Mouse (Mus musculus) regulatory T cell (primary cell): Measurements from ENCODE around the gene Ppa2.

Experiments
- in situ Hi-C: fragments of 300-600 bp; cut with MboI, MseI; formaldehyde crosslinking; loops from one replicate; pipeline ENCODE4 v1.15.1; 2025; ENCODE audit warnings: high pct_unique_total_duplicates

Ppa2 gene

DNA sequence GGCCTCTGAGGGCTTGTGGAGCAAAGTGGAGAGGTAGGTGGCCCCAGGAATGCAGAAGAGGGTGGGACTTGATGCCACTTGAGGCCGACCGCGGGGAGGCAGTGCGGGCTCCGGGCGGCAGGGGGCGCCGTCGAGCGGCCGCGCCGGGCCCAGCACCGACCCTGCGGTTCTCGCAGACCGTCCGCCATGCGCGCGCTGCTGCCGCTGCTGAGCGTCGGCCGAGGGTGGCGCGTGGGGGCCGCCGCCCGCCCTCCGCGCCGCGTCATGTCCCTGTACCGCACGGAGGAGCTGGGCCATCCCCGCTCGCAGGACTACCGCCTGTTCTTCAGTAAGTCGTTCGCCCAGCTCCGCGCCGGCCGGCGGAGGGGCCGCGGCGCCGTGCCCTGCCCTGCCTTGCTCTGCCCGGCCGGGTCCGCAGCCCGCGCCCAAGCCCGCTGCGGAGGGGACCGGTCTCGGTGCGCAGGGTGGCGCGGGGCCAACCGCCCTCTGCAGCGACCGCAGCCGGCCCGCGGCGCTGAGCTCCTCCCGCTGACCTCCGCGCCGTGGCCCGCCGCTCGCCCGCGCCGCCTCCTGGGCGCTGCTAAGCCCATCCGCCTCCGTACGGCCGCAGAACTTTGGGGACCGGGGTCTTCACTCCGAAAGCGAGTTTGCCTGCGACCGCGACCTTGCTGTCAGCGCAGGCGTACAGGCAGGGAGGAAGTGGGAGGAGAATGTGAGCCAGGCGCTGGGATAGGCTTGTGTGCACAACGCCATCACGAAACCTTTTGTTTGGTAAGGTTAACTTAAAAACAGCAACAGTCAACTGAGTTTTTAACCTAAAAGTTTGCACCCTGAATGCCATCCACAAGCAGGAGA, at the start of gene Ppa2:
Ppa2 (plus strand) TSS at position 157 of the 855 bp plus-strand sequence.
- in situ Hi-C loops = loop anchor here (10.0 kb wide), 1 partner anchor 445 kb away; no protein-coding TSS in a partner anchor

DNA sequence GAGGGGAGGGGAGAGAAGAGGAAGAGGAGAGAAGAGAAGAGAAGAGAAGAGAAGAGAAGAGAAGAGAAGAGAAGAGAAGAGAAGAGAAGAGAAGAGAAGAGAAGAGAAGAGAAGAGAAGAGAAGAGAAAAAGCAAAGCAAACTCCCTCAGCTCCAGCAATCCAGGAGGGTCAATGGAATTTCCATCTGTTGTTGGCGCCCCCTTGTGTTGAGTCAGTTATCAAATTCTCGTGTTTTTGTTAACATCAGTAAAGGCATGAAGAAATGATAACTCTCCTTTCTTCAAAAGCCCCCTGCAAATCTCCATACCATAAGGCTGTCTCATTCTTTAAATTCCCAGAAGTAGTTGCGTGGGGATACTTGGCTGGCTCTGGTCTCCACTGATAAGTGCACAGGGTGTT, 38.0 kb upstream of the Ppa2 start:
- in situ Hi-C loops = loop anchor here (10.0 kb wide), 1 partner anchor 547 kb away; no protein-coding TSS in a partner anchor

GRCm38 (mm10) chr3:133284587-133284986, 25.3 kb upstream of the Ppa2 start:
- in situ Hi-C loops = no loop called here

- in situ Hi-C loops = no loop called here
Measured at GRCm38 (mm10) chr3:133288795-133289194, 21.1 kb upstream of the Ppa2 start.

DNA sequence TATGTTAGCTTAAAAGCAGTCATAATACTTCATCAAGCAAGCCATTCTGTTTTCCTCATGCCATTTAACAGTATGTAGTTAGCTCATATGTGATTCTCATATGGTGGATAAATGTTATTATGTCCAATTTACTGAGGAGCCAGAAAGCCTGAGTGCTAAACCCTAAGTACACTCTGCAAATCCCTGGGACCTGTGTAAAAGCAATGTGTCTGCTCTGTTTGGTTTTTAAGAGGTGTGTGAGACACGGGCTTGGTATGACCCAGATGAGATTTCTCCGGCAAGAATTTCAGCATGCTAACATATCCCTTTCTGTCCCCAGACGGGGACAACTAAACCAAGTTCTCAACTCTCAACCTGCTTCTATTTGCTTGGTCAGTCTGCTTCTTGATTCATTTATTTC, 5.6 kb upstream of the Ppa2 start:
- in situ Hi-C loops = no loop called here

GRCm38 (mm10) chr3:133308361-133308760, 1.5 kb upstream of the Ppa2 start:
- in situ Hi-C loops = no loop called here

DNA sequence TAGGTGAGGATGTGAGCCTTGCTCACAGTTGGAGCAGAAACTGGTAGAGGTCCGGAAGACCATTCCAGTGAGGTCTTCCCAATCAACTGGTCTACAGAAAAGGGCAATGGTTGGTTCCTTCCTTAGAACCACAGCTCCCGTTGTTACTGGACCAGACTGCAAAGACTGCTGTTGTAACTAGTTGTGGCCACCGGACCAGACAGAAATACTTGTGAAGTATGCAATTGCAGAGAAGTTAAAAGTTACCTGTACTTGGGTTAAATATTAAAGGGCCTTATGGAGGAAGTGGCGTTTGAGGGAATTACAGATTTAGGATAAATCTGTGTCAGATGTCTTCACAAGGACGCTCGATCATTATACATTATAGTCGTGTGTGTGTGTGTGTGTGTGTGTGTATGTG, 551 bp upstream of the Ppa2 start:
- in situ Hi-C loops = no loop called here

DNA sequence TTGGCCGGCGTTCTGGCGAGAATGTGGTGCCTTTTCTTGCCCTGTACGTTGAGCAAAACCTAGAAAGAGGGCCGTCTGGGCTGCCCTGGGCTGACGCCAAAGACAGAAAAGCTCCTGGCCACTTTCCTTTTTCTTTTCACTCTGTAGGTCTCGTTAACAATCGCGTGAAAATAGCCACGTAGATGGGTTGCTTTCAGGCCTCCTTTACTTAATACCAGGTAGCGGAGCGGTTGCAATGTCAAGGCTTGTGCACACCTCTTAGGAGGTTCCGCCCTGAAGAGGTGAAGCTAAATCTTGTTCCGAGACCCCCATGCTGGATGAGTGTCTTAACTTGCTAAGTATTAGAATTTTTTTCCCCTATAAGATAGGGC, 884 bp downstream of the Ppa2 start:
- in situ Hi-C loops = loop anchor here (10.0 kb wide), 1 partner anchor 444 kb away; no protein-coding TSS in a partner anchor

DNA sequence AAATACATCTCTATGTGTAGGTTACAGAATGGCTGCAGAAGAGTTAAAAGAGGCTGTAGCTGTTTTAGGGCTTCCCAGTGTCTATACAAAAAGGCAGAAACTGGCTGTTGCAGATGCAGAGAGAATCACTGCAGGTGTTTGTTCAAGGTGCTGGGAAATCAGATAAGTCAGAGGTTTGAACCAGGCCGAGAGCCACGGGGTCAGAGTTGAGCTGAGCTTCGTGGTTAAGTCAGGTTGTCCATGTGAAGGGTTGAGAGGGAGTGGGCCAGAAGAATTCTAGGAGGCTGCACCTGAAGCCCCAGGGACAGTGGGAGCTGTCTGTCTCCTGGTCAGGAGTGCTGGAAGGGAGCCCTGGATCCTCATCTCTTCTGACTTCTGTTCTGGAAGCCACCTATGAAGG, 2.4 kb downstream of the Ppa2 start:
- in situ Hi-C loops = loop anchor here (10.0 kb wide), 1 partner anchor 442 kb away; no protein-coding TSS in a partner anchor

DNA sequence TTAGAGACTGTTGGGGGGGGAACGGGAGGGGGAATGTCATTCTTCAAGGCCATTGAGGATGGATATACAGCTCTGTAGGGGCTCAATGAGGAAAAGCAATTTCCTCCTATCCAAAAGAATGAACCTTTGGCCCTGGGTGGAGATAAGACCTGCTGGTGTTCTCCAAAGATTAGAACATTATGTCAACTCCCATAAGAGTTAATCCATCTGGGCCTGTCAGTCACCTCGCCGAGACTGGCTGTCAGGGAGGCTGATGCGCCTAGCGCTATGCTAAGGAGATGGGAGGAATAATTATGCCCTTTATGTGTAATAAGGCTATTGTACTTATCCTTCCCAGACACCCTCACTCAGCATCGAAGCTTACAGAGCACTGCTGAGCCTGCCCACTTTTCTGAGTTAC, 2.9 kb downstream of the Ppa2 start:
- in situ Hi-C loops = loop anchor here (10.0 kb wide), 1 partner anchor 442 kb away; no protein-coding TSS in a partner anchor

DNA sequence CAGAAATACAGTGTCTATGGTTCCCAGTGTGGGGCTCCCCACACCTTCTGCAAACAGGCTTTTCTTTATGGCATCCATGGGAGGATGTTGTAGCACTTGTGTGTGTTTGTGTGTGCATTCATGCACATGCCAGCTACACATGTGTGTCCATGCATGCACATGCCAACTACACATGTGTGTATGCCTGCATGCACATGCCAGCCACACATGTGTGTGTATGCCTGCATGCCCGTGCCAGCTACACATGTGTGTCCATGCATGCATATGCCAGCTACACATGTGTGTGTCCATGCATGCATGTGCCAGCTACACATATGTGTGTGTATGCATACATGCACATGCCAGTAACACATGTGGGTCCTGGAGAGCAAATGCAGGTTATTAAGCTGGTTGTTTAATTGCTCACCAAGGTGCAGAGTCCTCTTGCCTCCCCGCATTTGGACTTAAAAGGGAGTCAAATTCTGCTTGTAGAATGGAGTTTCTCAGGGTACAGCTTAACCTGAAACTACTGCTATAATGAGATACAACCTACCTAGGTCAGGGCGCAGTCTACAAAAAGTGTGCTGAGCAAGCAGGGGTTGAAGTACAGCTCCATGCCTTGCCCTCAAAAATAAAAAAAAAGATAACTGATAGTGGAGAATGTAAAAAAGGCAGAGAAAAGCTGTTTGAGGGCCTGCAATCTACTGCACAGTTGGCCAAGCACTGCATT, 3.7 kb downstream of the Ppa2 start:
- in situ Hi-C loops = loop anchor here (10.0 kb wide), 1 partner anchor 441 kb away; no protein-coding TSS in a partner anchor

DNA sequence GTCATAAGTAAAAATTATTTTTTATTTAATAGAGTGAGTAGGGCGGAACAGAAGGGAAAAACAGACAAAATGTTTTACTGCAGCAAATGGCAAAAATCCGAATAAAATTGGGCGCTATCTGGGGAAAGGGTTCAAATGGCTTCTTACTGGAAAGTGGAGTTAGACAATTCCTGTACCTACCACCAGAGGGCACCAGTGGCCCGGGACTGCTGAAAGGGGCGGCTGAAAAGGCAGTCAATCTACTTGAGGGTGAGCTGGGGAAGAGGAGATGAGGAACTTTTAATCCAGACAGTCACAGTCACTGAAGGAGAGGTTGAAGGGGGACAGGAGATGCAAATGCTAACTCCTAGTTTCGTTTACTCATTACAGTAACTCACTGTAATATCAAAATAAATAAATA, 4.6 kb downstream of the Ppa2 start:
- in situ Hi-C loops = loop anchor here (10.0 kb wide), 1 partner anchor 440 kb away; no protein-coding TSS in a partner anchor

- in situ Hi-C loops = loop anchor here (10.0 kb wide), 1 partner anchor 440 kb away; no protein-coding TSS in a partner anchor
Measured at GRCm38 (mm10) chr3:133315011-133315410, 5.1 kb downstream of the Ppa2 start.

GRCm38 (mm10) chr3:133315647-133316046, 5.7 kb downstream of the Ppa2 start:
- in situ Hi-C loops = loop anchor here (10.0 kb wide), 1 partner anchor 439 kb away; no protein-coding TSS in a partner anchor

- in situ Hi-C loops = loop anchor here (10.0 kb wide), 1 partner anchor 437 kb away; no protein-coding TSS in a partner anchor
Measured at GRCm38 (mm10) chr3:133317845-133318244, 7.9 kb downstream of the Ppa2 start.

DNA sequence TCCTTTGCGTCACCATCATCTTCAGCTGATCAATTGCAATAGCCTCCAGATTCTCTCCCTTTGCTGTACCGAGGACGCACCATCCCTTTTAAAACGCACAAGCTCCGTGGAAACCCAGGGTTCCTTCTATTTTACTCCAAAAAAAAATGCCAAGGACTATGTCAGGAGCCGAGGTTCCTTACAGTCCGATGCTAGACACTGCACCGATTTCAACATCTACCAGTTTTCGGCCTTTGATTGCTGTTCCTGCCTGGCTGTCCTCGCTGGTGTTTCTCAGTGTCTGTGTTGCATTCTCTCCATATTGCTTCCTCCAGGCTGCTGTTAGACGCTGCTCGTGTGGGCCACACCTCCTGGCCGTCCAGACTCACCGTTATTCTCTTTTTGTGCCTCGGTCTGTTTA, 8.7 kb downstream of the Ppa2 start:
- in situ Hi-C loops = loop anchor here (10.0 kb wide), 1 partner anchor 436 kb away; no protein-coding TSS in a partner anchor

GRCm38 (mm10) chr3:133319795-133320194, 9.9 kb downstream of the Ppa2 start:
- in situ Hi-C loops = loop anchor here (10.0 kb wide), 1 partner anchor 435 kb away; no protein-coding TSS in a partner anchor

- in situ Hi-C loops = no loop called here
Measured at GRCm38 (mm10) chr3:133320313-133320712, 10.4 kb downstream of the Ppa2 start.

DNA sequence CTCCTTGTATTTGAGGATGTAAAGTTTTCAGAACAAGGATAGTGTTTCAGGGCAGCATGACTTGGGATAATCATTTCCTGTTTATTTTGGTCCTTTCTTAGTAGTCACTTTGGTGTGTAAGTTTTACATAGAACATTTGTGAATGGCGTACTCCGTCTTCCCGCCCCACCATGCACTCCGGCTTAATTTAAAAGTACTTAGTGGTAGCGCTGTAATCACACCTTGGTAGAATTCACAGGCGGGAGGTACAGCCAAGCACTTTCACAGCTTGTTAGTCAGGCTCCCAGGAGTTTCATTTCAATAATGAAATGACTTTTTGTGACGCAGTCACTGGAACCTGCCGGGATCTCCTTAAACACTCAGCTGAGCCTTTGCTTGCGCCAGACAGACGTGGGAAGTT, 12.0 kb downstream of the Ppa2 start:
- in situ Hi-C loops = no loop called here

DNA sequence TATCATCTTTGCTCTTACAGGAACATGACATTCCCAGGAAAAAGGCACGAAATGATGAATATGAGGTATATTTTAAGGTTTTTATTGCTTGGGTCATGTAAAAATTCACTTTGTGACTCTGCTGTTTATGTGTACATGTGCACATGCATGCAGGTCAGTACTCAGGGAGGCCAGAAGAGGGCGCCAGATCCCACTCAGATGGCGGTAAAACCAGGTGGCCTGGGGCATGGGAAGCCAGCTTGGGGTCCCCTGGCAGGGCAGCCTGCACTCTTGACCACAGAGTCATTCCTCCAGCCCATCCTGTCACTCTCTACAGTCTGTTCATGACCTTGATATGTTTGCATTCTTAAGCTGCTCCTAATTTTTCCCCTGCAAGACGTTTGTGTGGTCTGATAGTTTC, 12.6 kb downstream of the Ppa2 start:
- in situ Hi-C loops = no loop called here

DNA sequence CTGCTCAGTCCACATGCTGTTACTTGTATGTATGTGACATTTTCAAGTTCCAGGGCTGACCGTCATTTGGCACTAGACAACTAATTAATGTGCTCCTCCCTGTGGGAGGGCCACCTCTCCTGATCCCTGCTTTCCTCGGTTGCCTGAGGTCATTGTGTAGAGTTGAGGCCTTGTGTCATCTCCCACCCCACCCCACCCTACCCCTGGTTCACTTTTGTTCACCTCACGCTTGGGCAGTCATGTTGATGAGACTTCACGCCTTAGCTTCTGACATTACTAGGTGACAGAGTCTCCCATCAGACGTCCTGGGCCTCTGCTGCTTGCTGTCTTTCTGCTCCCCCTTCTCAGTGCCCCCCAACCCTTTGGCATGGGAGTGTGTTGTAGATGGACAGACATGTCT, 15.2 kb downstream of the Ppa2 start:
- in situ Hi-C loops = loop anchor here (25.0 kb wide), 1 partner anchor 1887 kb away; the partner anchor contains the start of gene Cenpe

DNA sequence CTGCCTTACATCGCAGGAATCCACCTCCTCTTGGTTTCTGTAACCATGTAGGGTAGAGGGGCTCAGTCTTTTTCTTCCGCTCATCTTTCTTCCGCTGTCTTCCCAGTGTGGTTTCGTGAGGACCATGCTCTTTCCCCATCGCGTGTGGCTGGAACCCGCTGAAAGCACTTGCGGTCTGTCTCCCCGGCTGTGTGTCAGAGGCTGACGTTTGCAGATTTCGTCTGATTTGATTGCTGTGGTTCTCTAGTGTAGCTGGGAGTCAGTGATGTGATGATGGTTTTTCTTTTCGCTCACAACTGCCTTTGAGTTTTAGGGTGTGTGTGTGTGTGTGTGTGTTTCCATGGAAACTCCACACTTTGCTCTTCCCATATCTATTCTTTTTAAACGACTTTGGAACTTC, 18.6 kb downstream of the Ppa2 start:
- in situ Hi-C loops = loop anchor here (25.0 kb wide), 1 partner anchor 1884 kb away; the partner anchor contains the start of gene Cenpe
